Mouse (Mus musculus) hindbrain, embryonic 14.5 days (tissue): Measurements from ENCODE around the gene Heatr4. TPM values are rescaled to one million over a fixed set of nuclear protein-coding genes. Genes with fewer than 3 reads are reported as not detected.
"Not testable (repeated sequence)": the region's sequence is repeated elsewhere in the genome, so short reads cannot be mapped to it uniquely, and the experiment has no call there.

Source experiments
- ATAC-seq: fragments of 200-750 bp; cut with Nextera tagmentation; 2 replicates; pipeline ENCODE4 v1.8.0; 2017; ENCODE audit warnings: moderate number of reproducible peaks, mild to moderate bottlenecking, moderate TSS enrichment, moderate library complexity; ENCODE audit not compliant: low FRiP score
- DNase-seq: peaks from one replicate; pipeline ENCODE4 v3.0.0-alpha.2; 2015; ENCODE audit warnings: low spot score
- H3K27ac ChIP-seq: fragments of 300-500 bp; sonication (generic); 2 replicates; pipeline ENCODE4 v1.5.1; 2014; ENCODE audit warnings: mild to moderate bottlenecking, moderate library complexity
- H3K27me3 ChIP-seq: fragments of 300-500 bp; sonication (generic); 2 replicates; pipeline ENCODE4 v1.6.1; 2014; ENCODE audit warnings: mild to moderate bottlenecking, low read length, mixed read lengths; ENCODE audit not compliant: control insufficient read depth, insufficient read depth
- H3K36me3 ChIP-seq: fragments of 300-500 bp; sonication (generic); replicated peaks from 2 replicates; pipeline ENCODE4 v1.6.1; 2014; ENCODE audit not compliant: control insufficient read depth, insufficient read depth
- H3K4me1 ChIP-seq: fragments of 300-500 bp; sonication (generic); replicated peaks from 2 replicates; pipeline ENCODE4 v1.6.1; 2014; ENCODE audit warnings: antibody characterized with exemption, low read length, mixed read lengths; ENCODE audit not compliant: control insufficient read depth, insufficient read depth
- H3K4me2 ChIP-seq: fragments of 300-500 bp; sonication (generic); replicated peaks from 2 replicates; pipeline ENCODE4 v1.6.1; 2014; ENCODE audit warnings: mild to moderate bottlenecking, moderate library complexity
- H3K4me3 ChIP-seq: fragments of 300-500 bp; sonication (generic); replicated peaks from 2 replicates; pipeline ENCODE4 v1.5.1; 2014; ENCODE audit warnings: mild to moderate bottlenecking, low read length
- H3K9ac ChIP-seq: fragments of 300-500 bp; sonication (generic); 2 replicates; pipeline ENCODE4 v1.6.1; 2014
- H3K9me3 ChIP-seq: fragments of 300-500 bp; sonication (generic); 2 replicates; pipeline ENCODE4 v1.6.1; 2016; ENCODE audit warnings: low read length; ENCODE audit not compliant: control insufficient read depth
- WGBS: fragments of 180-500 bp; shearing (Covaris S2); extraction: QIAGEN DNeasy Blood & Tissue Kit; methylation state at CpG from one replicate; pipeline ENCODE4 v1.1.7; 2014; 5-methylcytosine and 5-hydroxymethylcytosine counted together
- polyA plus RNA-seq: library from polyadenylated mRNA; unstranded; fragments of >200 nt; fragmentation: Nextera tagmentation; extraction: Ambion mirVana; gene quantifications from 2 replicates; pipeline ENCODE4 v1.2.1, GENCODE M21; 2014

Gene Heatr4
- polyA plus RNA-seq, 1 experiment from 2014 or later = not detected

DNA sequence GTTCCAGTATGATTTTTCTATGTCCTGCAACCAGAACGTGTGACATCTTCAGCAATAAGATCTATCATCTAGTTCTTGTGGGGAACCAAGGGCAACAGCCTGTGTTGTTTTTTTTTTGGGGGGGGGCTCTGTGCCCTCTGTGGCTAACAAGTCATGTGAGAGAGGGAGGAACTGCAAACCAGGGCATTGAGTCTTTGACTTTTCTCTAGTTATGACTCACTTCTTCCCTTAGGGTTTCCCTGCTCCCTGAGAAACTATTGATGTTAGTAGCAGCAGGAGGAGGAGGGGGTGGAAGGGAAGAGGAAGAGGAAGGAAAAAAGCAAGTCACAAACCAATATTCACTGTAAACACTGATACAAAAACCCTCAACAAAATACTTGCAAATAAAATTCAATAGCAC, 19.2 kb upstream of the Heatr4 start:
- Histone ChIP-seq H3K4me3 (no peak overlapping the region), H3K36me3 (no peaks in the 10 kb centered on the region), H3K9ac (no peak overlapping the region), H3K27me3 (0 out of 2 replicates have a peak, but pooled peaks cover 5% of the 10 kb centered on the region), H3K9me3 (no peaks in the 10 kb centered on the region), H3K27ac (no peak overlapping the region), H3K4me1 (peaks cover 3% of the 10 kb centered on the region; the same call in 1 of the 2 replicates), H3K4me2 (no peak overlapping the region)
- ATAC-seq (no peak), DNase-seq (no peak)
- WGBS = 81% methylated on average over 1 of the region's 1 CpGs

DNA sequence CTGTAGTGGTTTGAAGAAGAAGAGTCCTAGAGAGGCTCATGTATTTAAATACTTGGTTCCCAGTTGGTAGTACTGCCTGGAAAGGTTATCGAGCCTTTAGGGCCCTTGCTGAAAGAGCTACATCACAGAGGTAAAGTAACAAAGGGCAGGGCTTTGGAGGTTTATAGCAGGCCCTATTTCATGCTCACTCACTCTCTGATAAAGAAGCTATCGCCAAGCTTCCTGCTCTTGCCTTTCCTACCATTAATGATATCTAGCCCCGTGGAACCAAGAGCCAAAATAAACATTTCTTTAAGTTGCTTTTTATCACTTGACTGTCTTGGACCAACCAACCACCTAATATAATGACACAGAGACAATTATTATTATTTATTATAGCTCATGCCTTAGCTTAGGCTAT, 15.8 kb upstream of the Heatr4 start:
- Histone ChIP-seq H3K9me3 (no peaks in the 10 kb centered on the region), H3K36me3 (no peaks in the 10 kb centered on the region), H3K4me2 (no peak overlapping the region), H3K4me1 (no peaks in the 10 kb centered on the region), H3K27me3 (no peaks in the 10 kb centered on the region), H3K9ac (no peak overlapping the region), H3K4me3 (no peak overlapping the region), H3K27ac (no peak overlapping the region)
- WGBS = 91% methylated on average over 3 of the region's 3 CpGs
- ATAC-seq (no peak), DNase-seq (no peak)

DNA sequence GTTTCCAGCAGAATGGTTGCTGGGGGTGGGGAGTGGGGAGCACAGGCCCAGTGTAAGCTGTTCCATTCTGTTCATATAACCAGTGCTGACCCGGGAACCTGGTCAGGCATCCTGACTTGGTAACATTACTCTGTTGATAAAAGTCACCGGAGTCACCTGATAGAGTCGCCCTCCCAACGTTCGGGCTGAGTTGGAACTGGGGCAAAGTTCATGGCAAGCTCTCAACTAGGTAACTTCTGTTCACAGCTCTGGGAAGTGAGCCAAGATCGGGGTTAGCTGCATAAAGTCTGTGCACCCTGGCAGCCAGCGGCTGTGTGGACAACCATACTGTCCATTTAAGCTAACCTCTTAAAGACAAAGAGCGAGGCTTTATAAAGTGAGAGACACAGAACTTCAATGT, 14.6 kb upstream of the Heatr4 start:
- H3K9ac ChIP-seq, H3K36me3 ChIP-seq, H3K4me2 ChIP-seq, H3K9me3 ChIP-seq, ATAC-seq, DNase-seq, H3K27ac ChIP-seq, H3K4me1 ChIP-seq, H3K4me3 ChIP-seq, H3K27me3 ChIP-seq: not testable (repeated sequence)
- 68% methylated on average over 8 of the region's 8 CpGs for WGBS

GRCm38 (mm10) chr12:83998341-83999107, 13.9 kb upstream of the Heatr4 start:
- Histone ChIP-seq H3K36me3 (no peaks in the 10 kb centered on the region), H3K27ac (peak overlapping the region; percentile 9; the same call in 1 of the 2 replicates), H3K9me3 (no peaks in the 10 kb centered on the region), H3K4me1 (no peaks in the 10 kb centered on the region), H3K4me2 (no peak overlapping the region), H3K4me3 (no peak overlapping the region), H3K27me3 (no peaks in the 10 kb centered on the region), H3K9ac (no peak overlapping the region)
- DNase-seq = no peak
- ATAC-seq = no peak
- WGBS = 63% methylated on average over 11 of the region's 11 CpGs

- Histone ChIP-seq H3K27ac (no peak overlapping the region), H3K4me1 (no peaks in the 10 kb centered on the region), H3K36me3 (no peaks in the 10 kb centered on the region; the same call in 1 of the 2 replicates), H3K9ac (no peak overlapping the region), H3K27me3 (no peaks in the 10 kb centered on the region), H3K4me2 (no peak overlapping the region), H3K9me3 (no peaks in the 10 kb centered on the region), H3K4me3 (no peak overlapping the region)
- no peak for ATAC-seq
- DNase-seq = no peak
- 60% methylated on average over 2 of the region's 2 CpGs for WGBS
Measured at GRCm38 (mm10) chr12:83997221-83997620, 12.6 kb upstream of the Heatr4 start.

GRCm38 (mm10) chr12:83989378-83989777, 4.7 kb upstream of the Heatr4 start:
- no peak overlapping the region for H3K27ac ChIP-seq
- no peak overlapping the region for H3K9ac ChIP-seq
- H3K4me2 ChIP-seq = no peak overlapping the region
- peaks cover 10% of the 10 kb centered on the region; the same call in 1 of the 2 replicates for H3K4me1 ChIP-seq
- WGBS = 96% methylated on average over 4 of the region's 4 CpGs
- no peaks in the 10 kb centered on the region; the same call in 1 of the 2 replicates for H3K36me3 ChIP-seq
- no peak overlapping the region for H3K4me3 ChIP-seq
- no peaks in the 10 kb centered on the region for H3K27me3 ChIP-seq
- DNase-seq (no peak), ATAC-seq (no peak)
- H3K9me3 ChIP-seq = no peaks in the 10 kb centered on the region

DNA sequence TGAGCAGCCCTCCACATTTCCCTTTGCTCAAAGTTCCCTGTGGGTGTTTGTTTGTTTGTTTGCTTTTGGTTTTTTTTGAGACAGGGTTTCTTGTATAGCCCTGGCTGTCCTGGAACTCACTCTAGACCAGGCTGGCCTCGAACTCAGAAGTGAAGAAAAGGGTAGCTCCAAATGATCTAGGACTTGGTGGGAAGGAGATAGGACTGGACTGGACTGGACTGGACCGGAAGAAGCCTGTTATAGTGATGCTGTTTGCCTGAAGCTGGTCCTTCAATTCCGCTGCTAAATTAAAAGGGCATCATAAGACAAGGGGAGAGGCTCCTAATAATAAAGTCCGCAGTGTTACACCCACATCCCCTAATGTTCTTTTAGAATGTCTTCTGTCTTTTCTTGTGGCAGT, 3.8 kb upstream of the Heatr4 start:
- peak overlapping the region; percentile 60 for H3K4me3 ChIP-seq
- peaks cover 10% of the 10 kb centered on the region; the same call in 1 of the 2 replicates for H3K4me1 ChIP-seq
- DNase-seq (no peak), ATAC-seq (0 out of 2 replicates have a peak, but pooled peaks have one; percentile 35)
- peak overlapping the region; percentile 78 for H3K9ac ChIP-seq
- no peaks in the 10 kb centered on the region for H3K9me3 ChIP-seq
- peak overlapping the region; percentile 88 for H3K27ac ChIP-seq
- WGBS = 68% methylated on average over 4 of the region's 4 CpGs
- no peaks in the 10 kb centered on the region; the same call in 1 of the 2 replicates for H3K36me3 ChIP-seq
- H3K27me3 ChIP-seq = no peaks in the 10 kb centered on the region
- peak overlapping the region; percentile 56 for H3K4me2 ChIP-seq

- DNase-seq (peak; percentile 79), ATAC-seq (peak; percentile 93)
- Histone ChIP-seq H3K9ac (peak within 1 kb of the TSS; percentile 78), H3K27ac (peak within 1 kb of the TSS; percentile 88), H3K36me3 (no peaks in the 10 kb centered on the region), H3K27me3 (no peaks in the 10 kb centered on the region), H3K4me2 (peak within 1 kb of the TSS; percentile 56), H3K9me3 (no peaks in the 10 kb centered on the region), H3K4me3 (peak within 1 kb of the TSS; percentile 60), H3K4me1 (peaks cover 10% of the 10 kb centered on the region; the same call in 1 of the 2 replicates)
- WGBS = under 1% methylated on average over 80 of the region's 80 CpGs
Measured at GRCm38 (mm10) chr12:83987583-83988441, 3.2 kb upstream of the Heatr4 start, which contains the start of gene Acot2. Gene Acot2 (plus strand): TSS chr12:83987861.

DNA sequence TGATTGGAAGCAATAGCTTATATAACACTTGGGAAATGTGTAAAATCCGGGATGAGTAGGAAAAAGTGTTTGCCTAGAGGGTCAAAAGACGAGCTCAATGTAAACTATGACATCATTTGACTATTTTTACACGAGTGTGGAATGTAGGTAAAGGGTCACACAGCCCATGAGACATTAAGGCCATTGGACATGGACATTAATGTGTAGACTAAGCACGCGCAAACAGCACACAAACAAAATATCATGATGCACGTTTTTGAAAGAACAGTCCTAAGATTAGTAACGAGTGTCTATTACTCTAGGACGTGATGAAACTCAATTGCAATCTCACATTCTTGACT, 2.6 kb upstream of the Heatr4 start:
- Histone ChIP-seq H3K36me3 (no peaks in the 10 kb centered on the region), H3K4me1 (peaks cover 10% of the 10 kb centered on the region; the same call in 1 of the 2 replicates), H3K4me2 (peak overlapping the region; percentile 56), H3K4me3 (peak overlapping the region; percentile 60), H3K27ac (peak overlapping the region; percentile 88), H3K9ac (peak overlapping the region; percentile 78), H3K27me3 (no peaks in the 10 kb centered on the region), H3K9me3 (no peaks in the 10 kb centered on the region)
- 35% methylated on average over 8 of the region's 8 CpGs for WGBS
- no peak for ATAC-seq
- DNase-seq = peak; percentile 26
